Mouse (Mus musculus): ENCODE data around the gene Gadd45gip1.

- no peak for TF ChIP-seq HCFC1 (IDR thresholded peaks at IDR 0.05; ENCODE audit: borderline replicate concordance, insufficient read depth, low read length)
- no peak for TF ChIP-seq MAFK (IDR thresholded peaks at IDR 0.05; ENCODE audit: insufficient read depth, low read depth, low read length)
- no peak for TF ChIP-seq ZNF384 (IDR thresholded peaks at IDR 0.05; ENCODE audit: low read depth, low read length)
- no peak; the same call in 1 of the 2 replicates for TF ChIP-seq CHD2 (IDR thresholded peaks at IDR 0.05; ENCODE audit: low read depth, low read length)
- TF ChIP-seq ZC3H11A (IDR thresholded peaks at IDR 0.05; ENCODE audit: borderline replicate concordance, low read depth, low read length), result no peak
Measured at GRCm38 (mm10) chr8:84841514-84841913, 10.2 kb downstream of the Gadd45gip1 start.
